Mouse (Mus musculus) cerebellum, adult 18-20 months (tissue): ENCODE results near the gene 1700008O03Rik.
A peak's percentile ranks its signal among the peaks of the same experiment; 100 is the strongest.

Source experiments
- DNase-seq, 2 experiments: peaks; one replicate each; pipeline ENCODE4 v3.0.0; 2021

The 1700008O03Rik gene

DNA sequence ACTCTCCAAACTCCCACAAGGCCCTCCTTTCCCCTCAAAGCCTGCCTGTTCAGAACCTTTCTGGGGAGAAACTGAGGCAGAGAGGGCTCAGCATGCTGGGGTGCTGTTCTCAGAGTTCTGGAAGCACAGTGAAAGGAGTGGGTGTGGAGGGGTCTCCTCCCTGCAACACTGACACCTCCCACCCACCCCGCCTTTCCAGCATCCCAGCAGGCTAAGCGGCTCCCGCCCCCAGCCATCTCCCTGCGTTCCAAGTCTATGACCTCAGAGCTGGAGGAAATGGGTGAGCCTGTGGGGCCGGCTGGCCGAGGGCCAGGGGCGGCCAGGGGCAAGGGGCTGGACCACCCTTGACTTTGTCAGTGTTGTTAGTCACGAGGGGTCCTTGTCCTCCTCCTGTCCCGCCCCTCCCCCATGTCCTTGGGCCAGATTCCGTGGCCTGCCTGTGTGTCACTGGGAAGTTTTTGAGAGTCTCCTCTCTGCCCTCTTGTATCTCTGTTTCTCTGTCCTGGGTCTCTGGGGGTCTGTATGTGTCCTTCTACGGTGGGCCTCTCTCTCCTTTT is 42.1 kb downstream of the 1700008O03Rik start:
- DNase-seq: no peak

DNA sequence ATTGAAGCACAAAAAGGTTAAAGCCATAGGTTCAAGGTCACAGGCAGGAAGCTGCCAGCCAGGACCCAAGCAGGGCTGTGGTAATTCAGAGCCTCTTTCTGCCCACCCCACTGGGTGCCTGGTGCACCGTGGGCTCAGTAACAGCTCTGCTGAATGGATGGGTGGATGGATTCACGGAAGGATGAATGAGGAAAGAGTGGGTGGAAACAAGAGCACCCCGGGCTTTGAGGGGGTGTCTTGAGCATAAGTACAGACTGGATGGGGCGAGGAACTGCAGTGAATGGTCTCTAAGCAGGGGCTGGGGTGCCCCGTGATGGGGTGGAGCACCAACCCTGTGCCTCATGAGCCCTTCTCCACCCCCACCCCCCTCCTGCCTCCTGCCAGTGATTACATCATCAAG is 43.9 kb downstream of the 1700008O03Rik start:
- no peak for DNase-seq

DNA sequence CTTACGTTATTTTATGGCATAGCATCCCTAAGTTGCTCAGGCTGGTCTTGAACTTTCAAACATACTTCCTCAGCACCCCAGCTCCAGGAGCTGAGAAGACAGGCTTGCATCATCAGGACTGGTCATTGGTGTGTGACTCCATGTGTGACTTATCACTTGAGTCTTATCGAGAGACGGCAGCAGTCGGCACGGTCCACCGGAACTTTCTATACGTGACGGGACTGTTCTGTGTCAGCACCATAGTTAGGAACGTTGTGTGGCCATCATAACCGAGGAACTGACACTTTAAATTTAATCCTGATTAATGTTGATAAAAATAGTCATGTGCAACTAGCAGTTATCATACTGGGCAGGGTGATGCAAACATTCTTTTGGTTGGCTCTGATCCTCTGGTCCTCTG is 44.5 kb downstream of the 1700008O03Rik start:
- no peak for DNase-seq

DNA sequence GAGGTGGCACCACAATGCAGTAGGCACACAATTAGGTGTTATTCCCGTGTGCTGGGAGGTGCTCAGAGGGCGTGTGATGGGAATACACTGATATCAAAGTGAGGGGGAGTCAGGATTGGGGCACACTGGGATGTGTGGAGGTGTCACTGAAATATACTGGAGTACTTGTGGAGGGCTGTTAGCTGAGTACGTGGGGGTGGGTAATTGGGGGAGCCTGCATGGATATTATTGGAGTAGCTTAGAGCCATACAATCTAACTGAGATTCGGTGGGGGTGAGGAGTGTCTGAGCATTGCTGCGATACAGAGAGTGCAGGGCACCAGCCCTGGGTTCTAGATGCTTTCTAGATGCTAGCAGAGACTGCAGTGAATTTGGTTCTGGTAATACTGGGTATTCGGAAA is 45.4 kb downstream of the 1700008O03Rik start:
- no peak for DNase-seq

DNA sequence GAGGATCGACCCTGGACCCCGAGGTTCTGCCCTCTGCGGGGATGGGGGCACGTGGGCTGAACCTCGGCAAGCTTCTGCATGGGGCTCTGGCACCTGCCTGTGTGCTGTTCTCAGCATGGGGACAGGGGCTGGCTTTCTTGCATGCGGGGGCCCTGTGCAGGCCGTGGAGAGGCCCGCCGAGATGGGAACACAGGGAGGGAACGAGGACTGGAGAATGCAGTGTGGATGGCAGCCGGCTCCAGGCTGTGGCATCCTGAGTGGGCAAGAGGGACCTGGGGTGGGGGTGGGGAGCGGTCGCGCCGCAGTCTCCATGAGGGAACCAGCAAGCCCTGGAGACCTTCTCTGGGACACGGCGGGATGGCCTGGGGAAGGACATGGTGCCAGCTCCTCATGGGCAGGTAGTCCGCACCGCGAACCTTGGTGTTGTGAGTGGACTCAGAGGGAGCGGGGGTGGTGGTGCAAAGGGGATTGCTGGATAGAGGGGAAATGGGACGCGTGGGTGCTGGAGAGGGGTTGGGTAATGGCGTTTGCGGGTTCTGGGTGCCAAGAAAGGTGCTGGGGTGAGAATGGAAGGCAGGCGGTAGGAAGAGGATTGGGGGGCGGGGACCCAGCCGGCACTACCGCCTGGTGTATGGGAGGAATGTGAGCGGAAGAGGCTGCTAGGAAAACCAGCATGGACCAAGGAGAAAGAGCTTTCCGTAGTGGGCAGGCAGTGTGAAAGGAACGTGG is 48.3 kb downstream of the 1700008O03Rik start:
- peak; percentile 33 to 44 for DNase-seq

DNA sequence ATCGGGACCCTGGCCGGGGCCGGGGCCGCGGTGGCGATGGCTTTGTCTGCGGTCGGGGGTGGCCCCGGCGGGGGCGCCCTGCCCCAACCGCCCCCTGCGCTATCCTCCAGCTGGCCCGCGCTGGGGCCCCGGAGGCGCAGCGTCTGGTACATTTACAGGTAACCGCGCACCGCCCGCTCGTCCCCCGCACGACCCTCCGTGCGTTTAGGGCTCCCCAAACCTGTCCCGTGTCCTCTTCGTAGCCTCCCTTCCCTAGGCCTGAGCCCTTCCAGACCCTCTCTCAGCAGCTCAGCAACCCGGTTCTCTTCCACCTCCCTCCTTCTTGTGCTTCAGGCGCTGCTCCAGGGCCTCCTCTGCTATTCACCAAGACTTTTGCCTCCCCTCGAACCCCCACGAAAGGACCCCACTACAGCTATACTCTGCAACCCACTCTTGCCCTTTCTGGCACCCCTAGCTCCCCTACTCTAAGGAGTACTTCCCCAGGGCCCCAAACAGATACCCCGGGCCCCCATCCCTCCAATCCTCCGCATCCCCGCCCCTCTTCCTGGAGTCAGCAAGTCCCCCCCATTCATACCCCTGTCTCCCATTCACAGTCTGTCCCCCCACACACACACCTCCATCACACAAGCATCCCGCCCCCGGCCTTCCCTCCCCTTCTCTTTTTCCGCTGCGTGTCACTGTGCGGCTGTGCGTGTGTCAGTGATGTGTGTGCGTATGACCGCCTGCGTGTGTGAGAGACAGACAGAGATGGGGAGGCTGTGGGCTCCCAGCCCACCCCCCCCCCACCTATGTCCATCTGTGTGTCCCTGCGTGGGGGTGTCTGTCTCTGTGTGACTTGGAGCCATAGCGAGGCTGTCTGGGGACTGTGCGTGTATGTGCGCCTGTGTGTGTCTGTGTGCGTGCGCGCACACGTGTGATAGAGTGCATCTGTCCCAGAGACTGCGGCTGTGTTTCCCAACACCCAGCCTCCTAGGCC is 49.3 kb downstream of the 1700008O03Rik start:
- DNase-seq: peak; percentile 71 to 73

DNA sequence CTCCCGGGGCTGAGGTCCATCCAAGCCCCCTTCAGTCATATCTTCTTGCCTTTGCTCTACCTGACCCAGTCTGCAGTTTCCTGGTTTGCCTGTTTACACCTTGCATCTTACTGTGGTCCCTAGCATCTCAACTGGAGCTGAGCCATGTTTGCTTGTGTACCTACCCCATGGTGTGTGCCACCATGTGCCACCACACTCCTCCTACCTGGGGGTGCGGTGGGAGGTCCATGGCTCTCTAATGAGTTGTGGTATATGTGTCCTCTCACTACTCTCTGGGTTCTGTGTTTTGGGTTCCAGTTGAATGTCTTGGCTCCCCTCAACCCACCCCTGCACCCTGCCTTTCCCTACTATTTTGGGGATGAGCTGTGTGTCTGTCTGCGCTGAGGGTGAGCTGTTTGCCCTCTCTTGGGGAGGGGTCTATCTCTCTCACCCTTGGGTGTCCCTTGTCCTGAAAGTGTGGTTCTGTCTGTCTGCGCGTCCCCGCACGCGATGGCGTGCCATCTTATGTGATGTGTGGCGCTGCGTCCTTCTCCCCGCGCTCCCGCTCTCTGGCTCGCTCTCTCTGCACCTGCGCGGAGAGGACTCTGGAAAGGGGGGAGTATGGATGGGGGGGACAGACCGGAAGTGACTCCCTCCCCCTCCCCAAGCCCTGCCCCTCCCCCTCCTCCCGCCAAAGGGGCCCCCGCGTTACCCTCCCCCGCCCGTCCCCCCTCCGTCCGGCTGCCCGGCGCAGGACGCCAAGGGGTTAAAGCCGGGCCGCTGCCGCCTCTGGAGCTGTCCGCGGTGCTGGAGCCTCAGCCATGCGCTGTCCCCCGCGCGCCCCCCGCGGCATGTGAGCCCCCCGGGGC is 50.4 kb downstream of the 1700008O03Rik start:
- DNase-seq: peak; percentile 79 to 80

DNA sequence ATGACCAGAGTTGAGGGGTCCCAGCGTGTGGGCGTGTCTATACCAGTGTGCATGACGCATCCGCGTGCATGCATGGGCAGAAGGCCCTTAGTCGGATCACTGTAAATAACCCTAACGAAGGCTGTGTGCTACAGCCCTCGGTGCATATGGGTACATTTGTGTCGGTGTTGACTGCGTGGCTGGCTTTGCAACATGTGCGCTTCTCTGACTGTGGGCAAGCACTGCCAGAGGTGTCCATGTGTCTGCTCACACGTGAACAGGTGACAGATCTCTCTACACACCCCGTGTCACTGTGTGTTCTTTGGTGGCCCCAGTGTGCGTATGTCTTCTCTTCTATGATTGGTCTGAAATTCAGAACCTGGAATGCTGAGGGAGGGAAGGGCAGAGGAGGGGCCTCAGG is 51.5 kb downstream of the 1700008O03Rik start:
- DNase-seq: no peak

DNA sequence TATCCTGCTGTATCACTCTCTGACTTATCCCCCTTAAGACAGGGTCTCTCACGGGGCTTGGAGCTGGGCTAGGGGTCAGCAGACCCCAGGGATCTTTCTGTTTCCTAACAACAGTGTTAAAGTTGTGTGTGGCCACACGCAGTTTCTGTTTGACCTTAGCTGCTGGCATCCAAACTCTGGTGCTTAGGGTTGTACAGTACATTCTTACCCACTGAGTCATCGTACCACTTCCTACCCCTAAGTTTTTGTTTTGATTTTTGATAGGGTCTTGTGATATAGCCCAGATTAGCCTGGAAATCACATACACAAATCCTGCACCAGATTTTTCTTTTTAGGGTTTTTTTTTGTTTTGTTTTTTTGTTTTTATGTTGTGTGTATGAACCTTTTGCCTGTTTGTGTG is 53.3 kb downstream of the 1700008O03Rik start:
- DNase-seq: no peak

DNA sequence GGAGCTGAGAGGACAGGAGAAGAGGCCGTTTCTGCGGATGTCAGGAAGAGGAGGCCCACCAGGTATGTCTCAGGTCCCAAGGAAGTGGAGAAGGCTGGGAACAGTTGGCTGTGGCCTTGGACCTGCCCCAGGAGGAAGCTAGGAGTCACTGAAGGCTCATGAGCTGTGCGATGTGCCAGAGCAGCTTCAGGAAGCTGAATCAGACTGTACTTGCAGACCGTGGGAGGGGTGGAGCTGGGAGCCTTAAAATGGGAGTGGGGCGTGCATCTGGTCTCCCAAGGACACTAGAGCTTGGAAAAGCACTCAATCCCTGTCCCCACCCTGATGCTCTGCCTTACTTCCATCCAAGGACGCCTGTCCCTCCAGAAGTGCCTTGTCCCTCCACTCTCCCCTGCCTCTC is 59.0 kb downstream of the 1700008O03Rik start:
- DNase-seq: no peak

DNA sequence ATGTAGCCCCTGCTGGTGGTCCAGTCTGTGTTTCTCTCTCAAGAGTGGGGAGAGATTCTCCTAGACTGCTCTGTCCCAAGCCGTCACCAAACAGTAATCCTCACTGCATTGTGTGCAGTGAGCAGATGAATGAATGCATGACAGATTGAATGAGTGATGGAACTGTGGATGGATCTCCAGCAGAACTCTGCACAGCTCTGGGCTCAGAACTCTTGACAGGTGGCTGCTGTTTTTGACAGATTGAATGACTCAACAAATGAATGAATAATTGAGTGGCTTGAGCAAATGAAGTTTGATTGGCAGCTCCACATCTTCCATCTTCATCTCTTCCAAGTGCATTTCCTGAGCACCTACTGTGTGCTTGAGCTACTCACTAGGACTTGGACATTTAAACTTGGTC is 63.3 kb downstream of the 1700008O03Rik start:
- no peak for DNase-seq

DNA sequence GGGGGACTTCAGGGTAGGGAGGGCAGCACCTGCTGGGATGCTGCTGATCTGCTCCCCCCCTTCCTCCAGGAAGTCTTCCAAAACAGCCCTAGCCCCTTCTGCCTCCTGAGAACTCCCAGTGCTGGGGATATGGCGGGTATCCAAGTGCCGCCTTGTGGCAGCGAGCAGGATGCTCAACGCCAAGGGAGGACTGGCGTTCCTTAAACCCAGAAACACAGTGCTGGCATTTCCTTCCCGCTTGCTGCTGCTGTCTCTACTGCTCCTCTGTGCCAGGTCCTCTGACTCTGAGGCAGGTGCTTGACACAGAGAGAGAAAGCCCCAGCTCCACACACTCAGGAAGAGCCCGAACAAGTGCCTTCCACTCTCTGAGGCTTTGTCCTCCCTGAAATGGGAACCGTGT is 64.7 kb downstream of the 1700008O03Rik start:
- DNase-seq: peak; percentile 75 to 79

DNA sequence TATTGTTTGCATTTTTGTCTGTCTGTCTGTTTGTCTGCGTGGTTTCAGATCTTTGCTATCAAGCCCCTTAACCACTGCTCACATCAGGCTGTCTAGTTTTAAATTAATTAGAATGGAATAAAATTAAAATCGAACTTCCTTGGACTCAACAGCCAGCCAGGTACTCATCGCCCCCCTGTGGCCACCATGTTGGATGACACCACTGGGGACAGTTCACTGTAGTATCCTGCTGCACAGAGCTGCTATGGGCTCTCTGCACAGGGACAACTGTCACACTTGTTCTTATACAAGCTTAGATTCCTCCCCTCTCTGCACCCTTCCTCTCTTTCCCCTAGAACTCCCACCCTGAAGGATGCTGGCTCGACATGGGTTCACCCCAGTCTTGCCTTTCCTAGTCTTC is 67.7 kb downstream of the 1700008O03Rik start:
- DNase-seq: peak; percentile 56 to 64

DNA sequence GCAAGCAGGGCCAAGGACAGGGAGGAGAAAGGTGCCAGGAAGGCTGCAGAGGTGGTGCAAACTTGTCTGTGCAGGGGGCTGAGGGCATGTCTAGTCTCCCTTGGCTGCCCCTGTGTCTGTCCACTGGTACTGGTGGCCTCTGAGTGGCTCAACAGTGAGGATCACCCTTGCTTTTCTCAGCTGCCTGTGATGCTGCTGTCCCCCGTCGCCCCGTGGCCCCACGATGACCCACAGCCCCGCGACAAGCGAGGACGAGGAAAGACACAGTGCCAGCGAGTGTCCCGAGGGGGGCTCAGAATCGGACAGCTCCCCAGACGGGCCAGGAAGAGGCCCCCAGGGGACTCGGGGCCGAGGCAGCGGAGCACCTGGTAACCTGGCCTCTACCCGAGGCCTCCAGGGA is 73.1 kb downstream of the 1700008O03Rik start:
- peak in 1 of 2 experiments; percentile 16 for DNase-seq

DNA sequence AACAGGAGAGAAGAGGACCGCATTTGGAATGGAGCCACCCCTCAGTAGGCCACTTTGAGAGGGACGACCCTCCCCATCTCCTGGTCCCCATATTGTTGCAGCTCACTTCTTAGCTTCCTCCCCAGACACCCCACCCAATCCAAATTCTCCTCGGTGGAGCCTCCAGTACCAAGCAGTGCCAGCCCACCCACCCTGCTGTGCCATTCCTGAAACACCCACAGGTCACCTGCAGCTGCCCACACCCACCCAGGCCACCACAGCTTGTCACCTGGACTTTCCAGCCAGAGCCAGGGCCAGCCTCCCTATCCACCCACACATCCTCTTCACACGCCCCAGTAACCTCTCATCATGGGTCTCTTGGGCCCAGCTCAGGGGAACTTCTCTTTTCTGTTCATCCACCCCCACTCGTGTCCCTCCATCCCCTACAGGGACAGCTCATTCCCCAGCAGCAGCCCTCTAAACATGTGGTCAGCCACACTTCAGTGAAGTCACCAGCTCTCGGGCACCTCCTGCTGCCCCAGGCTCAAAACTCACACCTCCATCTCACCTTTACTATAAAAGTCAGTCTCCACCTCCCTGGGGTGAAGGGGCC is 73.8 kb downstream of the 1700008O03Rik start:
- peak; percentile 40 to 44 for DNase-seq

DNA sequence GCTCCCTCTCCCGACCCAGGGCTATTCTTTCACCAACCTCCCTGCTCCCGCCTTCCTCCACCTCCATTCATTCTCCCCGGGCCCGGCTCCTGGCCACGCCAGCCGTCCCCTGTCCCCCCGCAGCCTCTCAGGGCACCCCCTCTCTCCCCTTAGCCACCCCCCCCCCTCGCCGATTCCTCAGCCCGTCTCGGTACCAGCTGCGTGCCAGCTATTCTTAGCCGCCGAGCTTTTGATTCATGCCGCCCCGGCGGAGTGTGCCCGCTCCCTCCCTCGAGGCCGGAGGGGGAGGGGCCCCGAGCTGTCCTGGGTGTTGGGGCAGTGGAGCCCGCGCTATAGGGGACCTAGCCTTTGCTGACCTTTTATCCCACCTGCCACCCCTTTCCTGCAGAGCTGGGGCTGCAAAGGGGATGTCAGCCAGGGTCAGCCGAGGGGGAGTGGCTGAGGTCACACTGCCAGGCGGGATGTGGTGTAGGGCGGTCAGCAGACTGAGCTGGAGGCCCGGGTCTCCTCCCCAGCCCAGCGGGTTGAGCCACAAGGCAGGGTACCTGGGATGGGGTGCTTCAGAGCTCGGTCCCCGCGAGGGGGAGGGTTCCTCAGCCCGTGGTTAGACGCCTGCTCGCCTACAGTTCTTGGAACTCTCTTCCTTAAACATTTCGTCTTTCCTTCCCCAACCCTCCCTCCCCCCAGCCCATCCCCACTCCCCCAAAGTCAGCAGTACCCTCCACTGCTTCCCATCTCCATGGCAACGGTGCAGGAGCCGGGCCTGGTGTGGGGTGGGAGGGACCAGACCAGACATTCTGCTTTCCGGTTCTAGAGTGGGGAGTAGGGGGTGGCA is 74.5 kb downstream of the 1700008O03Rik start:
- DNase-seq: peak; percentile 60 to 62

DNA sequence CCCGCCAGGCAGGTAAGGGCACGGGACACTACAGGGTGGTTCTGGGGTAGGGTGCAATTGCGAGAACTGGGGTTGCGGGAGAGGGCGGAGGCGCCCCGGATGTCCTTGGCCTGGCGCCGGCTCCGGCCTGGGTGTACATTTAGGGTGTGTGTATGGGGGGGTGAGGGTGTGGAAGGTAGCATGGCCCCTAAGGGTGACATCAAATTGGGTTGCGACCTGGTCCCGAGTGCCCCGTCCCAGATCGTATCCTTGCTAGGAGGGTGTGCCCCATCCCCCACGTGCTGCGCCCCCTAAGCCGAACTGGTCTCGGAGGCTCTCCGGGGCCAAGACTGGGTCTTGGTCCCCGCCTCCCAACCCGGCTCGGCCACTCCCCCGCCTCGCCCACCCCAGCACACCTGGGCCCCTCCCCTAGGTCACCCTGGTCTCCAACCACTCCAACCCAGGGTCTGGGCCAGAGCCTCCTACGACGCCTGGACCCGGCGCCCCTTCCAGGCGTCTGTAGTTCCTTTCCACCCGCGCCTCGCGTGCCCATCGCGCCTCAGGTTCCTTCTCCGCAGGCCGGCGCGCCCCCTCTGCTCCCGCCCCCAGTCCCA is 75.2 kb downstream of the 1700008O03Rik start:
- peak; percentile 37 to 54 for DNase-seq
